In genomic region chr19:30358961-30359360, GRCm38 (mm10) we compare ENCODE assay signal across 26 mouse cellular contexts.
A peak's percentile ranks its signal among the peaks of the same experiment; 100 is the strongest.
DNase-seq lines count a peak whose midpoint lies in the region; ATAC-seq and TF ChIP-seq lines count a peak whose summit lies in the region.
"Had no signal": no experiment of that assay in that cellular context is flagged by ENCODE, and none has a peak within 500 bp of the region (broad histone marks: within the 10 kb centered on the region; RNA-seq: fewer than 3 reads in every experiment).

No protein-coding gene starts in this region.

- H3K36me3 ChIP-seq in midbrain, embryonic 14.5 days (ENCODE audit: control insufficient read depth, insufficient read depth, low read length), result no peaks in the 10 kb centered on the region
- H3K36me3 ChIP-seq in midbrain, embryonic 16.5 days (ENCODE audit: control insufficient read depth, insufficient read depth, low read length), result no peaks in the 10 kb centered on the region
- H3K36me3 ChIP-seq: embryonic facial prominence, embryonic 13.5 days; embryonic facial prominence, embryonic 15.5 days; forebrain, embryonic 10.5 days; forebrain, embryonic 12.5 days had no signal

- TF ChIP-seq CTCF in brain, embryonic 14.5 days (IDR thresholded peaks at IDR 0.05; ENCODE audit: borderline replicate concordance, extremely low read depth, insufficient read depth, insufficient read length), result no peak

- WGBS in midbrain, embryonic 14.5 days, result 57% methylated on average over 6 of the region's 6 CpGs
- WGBS in midbrain, embryonic 16.5 days, result 53% methylated on average over 6 of the region's 6 CpGs

- no peaks in the 10 kb centered on the region for H3K27me3 ChIP-seq in midbrain, embryonic 14.5 days (ENCODE audit: control insufficient read depth, insufficient read depth, low read length)
- no peaks in the 10 kb centered on the region for H3K27me3 ChIP-seq in midbrain, embryonic 16.5 days (ENCODE audit: control insufficient read depth, insufficient read depth, low read depth, low read length)
- H3K27me3 ChIP-seq: embryonic facial prominence, embryonic 13.5 days; embryonic facial prominence, embryonic 15.5 days; forebrain, embryonic 12.5 days had no signal

- TF ChIP-seq POLR2A in brain, embryonic 14.5 days (IDR thresholded peaks at IDR 0.05; ENCODE audit: borderline replicate concordance, extremely low read depth, insufficient read depth, insufficient read length, poor library complexity, severe bottlenecking), result no peak

- H3K27ac ChIP-seq in midbrain, embryonic 14.5 days (replicated peaks; ENCODE audit: low read depth, low read length), result no peak overlapping the region
- H3K27ac ChIP-seq in midbrain, embryonic 16.5 days (ENCODE audit: low read length), result no peak overlapping the region
- H3K27ac ChIP-seq: embryonic facial prominence, embryonic 13.5 days; embryonic facial prominence, embryonic 15.5 days; forebrain, embryonic 10.5 days; forebrain, embryonic 12.5 days had no signal

- H3K9ac ChIP-seq in midbrain, embryonic 14.5 days (replicated peaks; ENCODE audit: low read length), result no peak overlapping the region
- H3K9ac ChIP-seq in midbrain, embryonic 16.5 days (ENCODE audit: low read depth, low read length), result no peak overlapping the region
- H3K9ac ChIP-seq: embryonic facial prominence, embryonic 13.5 days; embryonic facial prominence, embryonic 15.5 days; forebrain, embryonic 12.5 days had no signal

- H3K4me2 ChIP-seq in midbrain, embryonic 14.5 days (ENCODE audit: low read length), result no peak overlapping the region
- no peak overlapping the region for H3K4me2 ChIP-seq in midbrain, embryonic 16.5 days (ENCODE audit: low read length)
- H3K4me2 ChIP-seq: embryonic facial prominence, embryonic 13.5 days; embryonic facial prominence, embryonic 15.5 days; forebrain, embryonic 12.5 days had no signal

- no peak for ATAC-seq in midbrain, embryonic 14.5 days (ENCODE audit: low FRiP score, low TSS enrichment)
- ATAC-seq in midbrain, embryonic 16.5 days, result no peak
- ATAC-seq: activated CD4-positive, CD25-positive, alpha-beta regulatory T cell, adult 4 months; forebrain, embryonic 14.5 days; forebrain, embryonic 16.5 days; Patski had no signal

- DNase-seq in midbrain, embryonic 14.5 days, result peak; percentile 26
- DNase-seq in brain, embryonic 14.5 days (ENCODE audit: low read depth), result peak; percentile 19
- peak; percentile 85 for DNase-seq in retina, postnatal 1 day
- DNase-seq in spleen, adult 12 weeks (ENCODE audit: low spot score), result no peak
- DNase-seq in right cerebral cortex, postnatal 4 days, result no peak
- no peak for DNase-seq in adrenal gland, adult 8-10 months
- DNase-seq: adrenal gland, adult 2 months; adrenal gland, postnatal 14 days; adrenal gland, postnatal 36 days; cerebellum, adult 11 months; cerebellum, adult 18-20 months; cerebellum, adult 8-10 months; cerebellum, adult 9-11 months; cerebellum, postnatal 14 days; cerebellum, postnatal 36 days; embryo, embryonic 11 days had no signal

- no peaks in the 10 kb centered on the region for H3K4me1 ChIP-seq in midbrain, embryonic 14.5 days (ENCODE audit: control insufficient read depth, insufficient read depth, low read length)
- H3K4me1 ChIP-seq in midbrain, embryonic 16.5 days (ENCODE audit: control insufficient read depth, insufficient read depth, low read length), result no peaks in the 10 kb centered on the region
- H3K4me1 ChIP-seq: embryonic facial prominence, embryonic 15.5 days; forebrain, embryonic 12.5 days had no signal

- no peak overlapping the region for H3K4me3 ChIP-seq in midbrain, embryonic 14.5 days (replicated peaks; ENCODE audit: low read depth, low read length)
- no peak overlapping the region for H3K4me3 ChIP-seq in midbrain, embryonic 16.5 days (ENCODE audit: low read depth, low read length)
- H3K4me3 ChIP-seq: embryonic facial prominence, embryonic 13.5 days; embryonic facial prominence, embryonic 15.5 days; erythroblast, embryonic 14.5 days; forebrain, embryonic 10.5 days; forebrain, embryonic 12.5 days had no signal

- no peaks in the 10 kb centered on the region for H3K9me3 ChIP-seq in midbrain, embryonic 14.5 days (ENCODE audit: control insufficient read depth, low read length)
- no peaks in the 10 kb centered on the region for H3K9me3 ChIP-seq in midbrain, embryonic 16.5 days (replicated peaks; ENCODE audit: control insufficient read depth, low read length, poor library complexity, severe bottlenecking)
- H3K9me3 ChIP-seq: embryonic facial prominence, embryonic 13.5 days; embryonic facial prominence, embryonic 15.5 days; forebrain, embryonic 10.5 days; forebrain, embryonic 12.5 days had no signal

Comparison
In these comparisons a context has a peak if more than half of its experiments do, and no peak if none do; other contexts are left out.
1. DNase-seq: peak in midbrain, embryonic 14.5 days (single experiment), brain, embryonic 14.5 days (single experiment) and retina, postnatal 1 day (single experiment); none in spleen, adult 12 weeks (single experiment), right cerebral cortex, postnatal 4 days (single experiment) and adrenal gland, adult 8-10 months (single experiment).